Mouse (Mus musculus) liver, embryonic 14.5 days (tissue): ENCODE measurements around the gene Map2k3.

Experiments used
- CTCF ChIP-seq: IDR thresholded peaks from 2 replicates; pipeline ENCODE4 v1.5.1; 2016; ENCODE audit warnings: antibody characterized with exemption, low read depth, control low read depth
- EP300 ChIP-seq: IDR thresholded peaks from 2 replicates; pipeline ENCODE4 v1.6.1; 2016; ENCODE audit warnings: antibody characterized with exemption, low read depth

- TF ChIP-seq CTCF (no peak), EP300 (no peak)
Observed at GRCm38 (mm10) chr11:60912525-60912973, 19.3 kb upstream of the Map2k3 start.
